Mouse (Mus musculus) megakaryocyte, embryonic 14.5 days (primary cell): ENCODE measurements around the gene Ncan.

ENCODE experiments used
- FLI1 ChIP-seq: IDR thresholded peaks from 2 replicates; pipeline ENCODE4 v1.6.1; 2012; ENCODE audit warnings: low read length, inconsistent platforms, mixed read lengths
- GATA1 ChIP-seq: IDR thresholded peaks from 3 replicates; pipeline ENCODE4 v1.6.1; 2012; ENCODE audit warnings: mixed read lengths, low read length, inconsistent platforms, borderline replicate concordance

DNA sequence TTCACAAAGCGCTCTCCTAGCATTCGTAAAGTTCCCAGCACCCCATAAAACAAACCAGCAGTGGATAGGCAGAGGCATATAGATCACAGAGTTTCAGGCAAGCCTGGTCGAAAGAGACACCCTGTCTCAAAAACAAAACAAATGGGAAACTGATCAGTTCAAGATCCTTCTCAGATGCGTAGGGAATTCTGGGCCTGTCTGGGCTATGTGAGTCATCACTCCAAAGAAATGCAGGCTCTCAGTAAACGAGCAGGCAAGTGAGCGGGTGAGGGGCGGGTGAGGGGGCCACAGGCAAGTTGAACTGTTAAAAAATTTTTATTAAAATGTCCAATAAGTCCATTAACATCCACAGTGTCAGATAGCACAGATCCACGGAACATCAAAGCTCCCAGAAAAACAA is 27.9 kb downstream of the Ncan start:
- TF ChIP-seq GATA1 = no peak
- TF ChIP-seq FLI1 = no peak
